Mouse (Mus musculus) heart, adult 9 months (tissue): ENCODE measurements around the gene Btrc.
"Not testable (repeated sequence)": the region's sequence is repeated elsewhere in the genome, so short reads cannot be mapped to it uniquely, and the experiment has no call there.

Experiments
- DNase-seq, 2 experiments: peaks; one replicate each; pipeline ENCODE4 v3.0.0; 2022; ENCODE audit warnings: low spot score in 2 of 2

The Btrc gene

DNA sequence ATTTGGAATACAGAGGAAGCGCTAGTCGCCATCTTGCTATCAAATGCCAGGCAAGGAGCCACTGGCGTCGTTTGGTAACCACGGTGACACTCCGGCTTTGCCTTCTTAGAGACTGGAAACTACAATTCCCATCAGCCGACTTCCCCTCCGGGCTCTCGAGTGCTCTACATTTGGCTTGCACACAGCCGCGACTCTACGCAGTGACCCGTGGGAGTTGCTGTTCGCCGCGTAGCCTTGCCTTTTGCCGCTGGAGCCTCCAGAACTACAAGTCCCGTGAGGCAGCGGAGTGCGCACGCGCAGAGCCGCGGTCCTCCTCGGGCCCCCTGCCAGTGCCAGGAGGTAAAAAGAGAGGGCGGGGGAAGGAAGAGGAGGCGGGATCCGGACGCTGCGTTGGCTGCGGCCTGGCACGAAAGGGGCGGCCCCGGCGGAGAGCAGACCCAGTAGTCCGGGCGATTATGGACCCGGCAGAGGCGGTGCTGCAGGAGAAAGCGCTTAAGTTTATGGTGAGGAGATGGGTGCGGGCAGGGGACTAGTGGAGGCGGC lies at the start of gene Btrc:
Btrc (plus strand) TSS at position 351 of the 543 bp plus-strand sequence.
- peak; percentile 99 to 100 for DNase-seq

- DNase-seq = no peak
Measured at GRCm38 (mm10) chr19:45317473-45317882, 46.1 kb upstream of the Btrc start.

DNA sequence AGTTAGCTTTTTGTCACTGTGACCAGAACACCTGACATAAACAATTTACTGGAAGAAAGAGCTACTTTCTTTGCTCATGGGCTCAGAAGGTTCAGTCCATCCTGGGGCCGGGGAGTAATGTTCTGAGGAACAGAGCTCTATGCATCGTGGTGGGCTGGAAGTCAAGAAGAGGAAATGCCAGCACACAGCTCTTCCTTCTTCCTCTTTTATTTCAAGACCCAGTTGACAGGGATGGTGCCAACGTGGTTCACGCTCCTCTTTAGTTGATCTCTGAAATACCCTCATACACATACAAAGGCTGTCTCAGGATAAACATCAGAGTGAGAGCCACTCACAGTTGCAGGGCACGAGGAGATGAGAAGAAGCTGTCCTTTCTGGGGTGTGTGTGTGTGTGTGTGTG lies 42.5 kb upstream of the Btrc start:
- DNase-seq = no peak

GRCm38 (mm10) chr19:45329039-45329438 lies 34.5 kb upstream of the Btrc start:
- peak; percentile 30 to 35 for DNase-seq

GRCm38 (mm10) chr19:45329748-45330298 lies 33.7 kb upstream of the Btrc start:
- DNase-seq = no peak

DNA sequence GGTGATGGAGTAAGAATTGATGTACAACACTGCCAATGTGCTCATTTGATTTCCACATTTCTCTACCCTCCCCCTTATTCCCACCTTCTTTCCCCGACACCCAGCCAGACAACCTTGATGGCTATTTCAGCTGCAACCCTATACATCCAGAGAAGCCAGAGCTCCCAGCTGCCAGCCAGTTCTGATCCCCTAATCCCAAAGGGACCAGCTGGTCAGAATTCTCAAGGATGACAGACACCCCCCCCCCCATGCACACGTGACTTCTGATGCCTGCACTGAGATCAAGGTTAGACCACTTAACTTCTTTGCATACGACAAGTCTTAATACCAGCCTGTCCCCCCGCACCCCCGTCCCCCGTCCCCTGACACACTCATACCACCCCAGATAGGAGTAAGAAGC lies 26.8 kb upstream of the Btrc start:
- DNase-seq = no peak

- DNase-seq = no peak
Measured at GRCm38 (mm10) chr19:45338182-45338581, 25.4 kb upstream of the Btrc start.

DNA sequence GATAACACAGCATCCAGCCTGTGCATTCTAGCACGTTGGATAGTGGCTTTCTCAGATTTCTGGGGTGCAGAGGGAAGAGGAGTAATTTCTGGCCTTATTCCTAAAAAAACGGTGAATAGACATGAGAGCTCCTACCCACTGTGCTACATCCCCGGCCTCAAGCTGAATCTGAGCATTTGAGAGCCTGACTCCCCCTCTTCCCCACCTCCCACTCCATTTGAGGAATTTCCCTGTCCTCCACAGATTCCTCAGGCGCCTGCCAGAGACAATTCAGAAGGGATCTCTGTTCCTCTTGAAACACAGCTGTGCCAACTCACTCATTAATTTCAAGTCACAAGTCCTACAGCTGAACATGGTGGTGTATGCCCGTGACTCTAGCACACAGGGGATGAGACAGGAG lies 19.6 kb upstream of the Btrc start:
- no peak for DNase-seq

GRCm38 (mm10) chr19:45348188-45348587 lies 15.3 kb upstream of the Btrc start:
- DNase-seq = no peak

- no peak for DNase-seq
Measured at GRCm38 (mm10) chr19:45350456-45350855, 13.1 kb upstream of the Btrc start.

GRCm38 (mm10) chr19:45352706-45353105 lies 10.8 kb upstream of the Btrc start:
- DNase-seq = not testable (repeated sequence)

DNA sequence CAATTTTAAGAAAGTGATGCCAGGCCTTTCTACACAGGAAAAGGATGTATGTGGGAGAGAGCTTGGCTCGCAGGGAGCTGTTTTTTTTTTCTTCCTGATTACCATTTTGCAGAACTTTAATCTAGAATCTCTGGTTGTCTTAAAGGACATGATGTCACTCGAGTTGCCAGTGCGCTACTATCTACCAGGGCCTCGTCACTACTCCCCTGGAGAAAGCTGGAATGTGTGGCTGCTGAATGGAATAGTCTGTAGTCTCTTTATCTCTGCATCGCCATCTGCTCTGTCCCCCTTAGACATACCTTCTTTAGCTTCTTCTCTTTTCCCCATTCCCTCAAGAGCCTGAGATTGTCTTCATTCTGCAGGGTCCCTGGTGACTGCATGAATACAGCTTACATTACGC lies 7.9 kb upstream of the Btrc start:
- no peak for DNase-seq

DNA sequence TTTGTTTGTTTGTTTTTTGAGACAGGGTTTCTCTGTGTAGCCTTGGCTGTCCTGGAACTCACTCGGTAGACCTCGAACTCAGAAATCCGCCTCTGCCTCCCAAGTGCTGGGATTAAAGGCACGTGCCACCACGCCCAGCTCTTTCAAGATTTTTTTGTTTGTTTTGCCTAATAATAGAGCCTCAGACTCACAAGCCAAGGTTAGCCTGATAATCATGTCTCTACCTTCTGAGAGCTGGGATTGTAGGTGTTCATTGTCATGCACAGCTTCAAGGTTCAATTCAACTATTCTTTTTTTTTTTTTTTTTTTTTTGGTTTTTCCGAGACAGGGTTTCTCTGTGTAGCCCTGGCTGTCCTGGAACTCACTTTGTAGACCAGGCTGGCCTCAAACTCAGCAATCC lies 6.7 kb upstream of the Btrc start:
- not testable (repeated sequence) for DNase-seq

DNA sequence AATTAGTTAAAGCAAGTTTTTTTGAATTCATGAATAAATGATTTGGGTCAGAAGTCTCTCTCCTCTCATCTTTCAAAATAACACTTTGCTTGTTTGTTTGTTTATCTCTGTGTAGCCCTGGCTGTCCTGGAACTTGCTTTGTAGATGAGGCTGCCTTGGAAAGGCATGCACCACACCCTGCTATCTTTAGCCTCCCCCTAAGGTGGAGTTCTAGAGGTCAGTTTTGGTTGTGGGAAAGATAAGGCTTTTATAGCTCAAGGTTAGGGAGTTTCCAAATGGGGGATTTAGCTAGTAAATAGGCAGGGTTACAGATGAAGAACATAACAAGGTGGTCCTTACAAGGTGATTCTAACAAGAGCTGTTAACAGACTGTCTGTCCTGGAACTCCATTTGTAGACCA lies 3.0 kb upstream of the Btrc start:
- DNase-seq = no peak

GRCm38 (mm10) chr19:45363933-45364391 lies 428 bp downstream of the Btrc start:
- no peak for DNase-seq

DNA sequence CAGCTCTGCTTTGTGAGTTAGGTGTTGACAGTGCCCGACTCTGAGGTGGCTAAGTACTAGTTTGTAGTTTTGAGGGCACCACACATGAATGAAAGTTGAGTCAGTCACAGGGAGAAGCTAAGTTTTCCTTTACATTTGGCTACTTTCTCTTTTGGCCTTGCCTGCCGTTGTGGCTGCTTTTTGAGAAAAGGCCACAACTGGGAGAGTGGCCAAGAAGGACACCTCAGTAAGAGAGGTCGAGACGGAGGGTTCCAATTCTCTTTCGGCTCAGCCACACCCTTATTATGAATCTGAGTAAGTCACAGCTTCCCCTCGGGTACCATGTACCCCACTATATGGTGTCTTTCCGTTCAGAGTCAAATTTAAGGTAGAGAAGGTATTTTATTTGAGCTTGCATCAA lies 3.1 kb downstream of the Btrc start:
- DNase-seq = no peak

DNA sequence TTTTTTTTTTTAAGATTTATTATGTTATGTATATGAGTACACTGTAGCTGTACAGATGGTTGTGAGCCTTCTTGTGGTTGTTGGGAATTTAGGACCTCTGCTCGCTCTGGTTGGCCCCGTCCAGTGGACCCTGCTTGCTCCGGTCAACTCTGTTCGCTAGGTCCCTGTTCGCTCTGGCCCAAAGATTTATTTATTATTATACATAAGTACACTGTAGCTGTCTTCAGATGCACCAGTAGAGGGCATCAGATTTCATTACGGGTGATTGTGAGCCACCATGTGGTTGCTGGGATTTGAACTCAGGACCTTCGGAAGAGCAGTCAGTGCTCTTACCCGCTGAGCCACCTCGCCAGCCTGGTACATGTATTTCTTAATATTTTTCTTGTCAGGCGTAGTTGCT lies 21.3 kb downstream of the Btrc start:
- DNase-seq = not testable (repeated sequence)

DNA sequence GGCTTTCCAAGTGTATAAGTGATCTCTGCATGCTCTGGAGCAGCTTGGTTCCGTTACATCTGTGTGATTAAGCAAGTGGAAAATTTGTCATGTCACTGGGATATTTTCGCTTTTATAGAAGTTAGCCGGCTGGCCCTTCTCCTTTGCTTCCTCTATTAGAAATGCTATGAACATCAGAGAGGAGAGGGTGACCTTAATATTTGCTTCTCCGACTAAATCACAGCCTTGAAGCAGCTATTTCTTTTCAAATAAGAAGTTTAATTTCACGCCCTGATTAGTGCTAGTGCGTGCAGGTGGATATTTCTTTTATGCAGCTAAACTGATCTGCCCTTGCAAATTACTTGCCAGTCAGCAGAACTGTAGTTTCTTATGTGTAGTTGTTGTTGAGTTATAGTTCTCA lies 25.0 kb downstream of the Btrc start:
- DNase-seq = no peak

- DNase-seq = no peak
Measured at GRCm38 (mm10) chr19:45394078-45394477, 30.5 kb downstream of the Btrc start.

GRCm38 (mm10) chr19:45411000-45411399 lies 47.5 kb downstream of the Btrc start:
- DNase-seq = no peak

DNA sequence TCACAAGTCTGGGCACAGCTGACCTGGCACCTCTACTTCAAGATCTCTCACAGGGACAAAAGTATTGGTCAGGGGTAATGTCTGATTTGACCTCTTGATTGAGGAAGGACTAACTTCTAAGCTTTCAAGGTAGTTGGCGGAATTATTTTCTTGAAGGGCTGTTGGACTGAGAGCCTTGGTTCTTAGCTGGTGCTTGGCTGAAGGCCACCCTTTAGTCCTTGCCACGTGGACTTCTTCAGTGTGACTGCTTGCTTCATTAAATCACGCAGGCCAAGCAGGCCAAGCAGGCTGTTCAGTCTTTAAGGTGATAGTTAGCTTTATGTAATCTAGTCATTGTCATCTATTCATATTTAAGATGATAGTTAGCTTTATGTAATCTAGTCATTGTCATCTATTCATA lies 49.2 kb downstream of the Btrc start:
- DNase-seq = no peak

DNA sequence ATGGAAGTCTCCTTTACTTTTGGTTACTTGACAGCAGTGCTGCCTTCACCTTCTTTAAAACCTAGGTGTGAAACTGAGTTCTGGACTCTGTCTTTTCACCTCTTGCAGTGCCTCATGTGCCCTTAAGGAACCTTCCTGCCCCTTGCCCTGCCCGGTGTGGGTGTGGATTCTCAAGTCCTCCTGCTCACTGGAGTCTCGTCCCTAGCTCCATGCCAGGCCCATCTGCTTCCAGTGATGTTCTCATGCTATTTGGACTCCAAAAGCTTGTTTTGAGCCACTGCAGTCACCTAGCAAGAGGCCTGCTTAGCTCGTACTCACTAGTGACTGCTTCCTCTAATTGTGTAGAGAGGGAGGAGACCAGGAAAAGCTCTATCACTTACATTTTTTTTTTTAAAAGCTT lies 50.4 kb downstream of the Btrc start:
- DNase-seq = peak; percentile 15 to 30

- no peak for DNase-seq
Measured at GRCm38 (mm10) chr19:45417601-45418000, 54.1 kb downstream of the Btrc start.

GRCm38 (mm10) chr19:45422276-45422675 lies 58.7 kb downstream of the Btrc start:
- DNase-seq = no peak
